Mouse (Mus musculus) cerebellum, postnatal 36 days (tissue): ENCODE data around the gene Gtse1.

Experiments used
- DNase-seq, 2 experiments: peaks; one replicate each; pipeline ENCODE4 v3.0.0; 2021 to 2022; ENCODE audit warnings: mixed read lengths in 2 of 2

The Gtse1 gene

GRCm38 (mm10) chr15:85877336-85877735 is 17.8 kb downstream of the Gtse1 start:
- DNase-seq, result no peak

GRCm38 (mm10) chr15:85878848-85879497 is 19.4 kb downstream of the Gtse1 start, which contains the start of gene Trmu:
Gene Trmu, plus strand, starts transcription at chr15:85879312.
- peak; percentile 91 to 93 for DNase-seq

DNA sequence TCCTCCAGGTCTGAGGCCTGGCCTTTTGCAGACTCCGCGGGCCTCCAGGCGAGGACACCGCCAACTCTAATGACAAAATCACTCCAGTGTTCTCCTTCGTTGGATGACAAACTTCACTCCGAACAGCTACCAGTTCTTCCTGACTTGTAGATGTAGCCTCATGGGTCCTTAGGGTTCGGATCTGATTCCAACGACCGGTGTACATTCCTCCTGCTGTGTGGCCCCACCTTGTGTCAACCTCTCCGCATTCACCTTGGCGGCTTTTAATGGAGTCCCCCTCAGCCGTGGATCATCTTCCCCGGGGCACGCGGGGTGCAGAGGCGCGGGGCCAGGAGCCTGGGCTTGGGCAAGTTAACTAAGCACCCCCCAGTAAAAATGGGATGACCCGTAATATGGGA is 20.0 kb downstream of the Gtse1 start:
- DNase-seq, result peak in 1 of 2 experiments; percentile 37

GRCm38 (mm10) chr15:85885606-85886005 is 26.1 kb downstream of the Gtse1 start:
- no peak for DNase-seq

- no peak for DNase-seq
Observed at GRCm38 (mm10) chr15:85889235-85889634, 29.7 kb downstream of the Gtse1 start.

GRCm38 (mm10) chr15:85891971-85892370 is 32.4 kb downstream of the Gtse1 start:
- DNase-seq, result peak; percentile 52 to 54

DNA sequence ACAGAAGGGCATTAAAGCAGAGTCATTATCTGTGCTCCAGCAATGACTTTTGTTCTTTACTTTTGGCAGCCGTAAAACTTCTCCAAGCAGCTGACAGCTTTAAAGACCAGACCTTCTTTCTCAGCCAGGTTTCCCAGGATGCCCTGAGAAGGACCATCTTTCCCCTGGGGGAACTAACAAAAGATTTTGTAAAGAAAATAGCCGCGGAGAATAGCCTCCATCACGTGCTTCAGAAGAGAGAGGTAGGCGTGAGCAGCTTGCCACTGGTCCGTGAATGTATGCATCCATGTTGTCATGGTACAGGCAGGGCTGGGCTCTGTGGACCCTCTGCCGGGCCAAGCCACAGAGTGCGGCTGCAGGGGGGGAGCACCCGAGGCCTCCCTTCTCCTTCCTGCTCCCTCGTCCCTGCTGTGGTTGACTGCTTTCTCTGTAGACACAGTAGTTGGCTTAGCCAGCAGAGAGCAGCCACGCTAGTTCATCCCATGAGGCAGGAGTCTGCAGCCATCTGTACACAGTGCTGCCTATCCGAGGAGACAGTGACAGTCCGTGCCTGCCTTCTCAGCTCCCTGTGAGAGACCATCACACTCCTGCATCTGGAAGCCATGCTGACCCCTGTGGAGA is 33.1 kb downstream of the Gtse1 start:
- no peak for DNase-seq

- no peak for DNase-seq
Observed at GRCm38 (mm10) chr15:85893871-85894270, 34.3 kb downstream of the Gtse1 start.

DNA sequence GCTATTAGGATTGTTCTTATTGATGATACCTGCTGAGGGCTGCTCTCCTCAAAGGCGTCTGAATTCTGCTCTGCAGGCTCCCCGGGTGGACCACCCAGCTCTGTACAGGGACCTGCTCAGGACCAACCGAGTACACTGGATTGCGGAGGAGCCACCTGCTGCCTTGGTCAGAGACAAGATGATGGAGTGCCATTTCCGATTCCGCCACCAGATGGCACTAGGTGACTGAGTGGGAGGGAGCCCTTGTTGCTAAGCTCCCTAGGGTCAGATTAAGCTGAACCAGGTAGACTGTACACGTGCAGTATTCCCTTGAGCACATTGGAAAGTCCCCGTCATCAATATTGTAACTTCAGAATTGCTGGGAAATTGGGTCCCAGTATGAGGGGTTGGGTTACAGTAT is 36.7 kb downstream of the Gtse1 start:
- peak; percentile 88 to 90 for DNase-seq

- DNase-seq, result no peak
Observed at GRCm38 (mm10) chr15:85897113-85897512, 37.6 kb downstream of the Gtse1 start.

GRCm38 (mm10) chr15:85899396-85899795 is 39.9 kb downstream of the Gtse1 start:
- no peak for DNase-seq

GRCm38 (mm10) chr15:85900318-85900717 is 40.8 kb downstream of the Gtse1 start:
- no peak for DNase-seq

DNA sequence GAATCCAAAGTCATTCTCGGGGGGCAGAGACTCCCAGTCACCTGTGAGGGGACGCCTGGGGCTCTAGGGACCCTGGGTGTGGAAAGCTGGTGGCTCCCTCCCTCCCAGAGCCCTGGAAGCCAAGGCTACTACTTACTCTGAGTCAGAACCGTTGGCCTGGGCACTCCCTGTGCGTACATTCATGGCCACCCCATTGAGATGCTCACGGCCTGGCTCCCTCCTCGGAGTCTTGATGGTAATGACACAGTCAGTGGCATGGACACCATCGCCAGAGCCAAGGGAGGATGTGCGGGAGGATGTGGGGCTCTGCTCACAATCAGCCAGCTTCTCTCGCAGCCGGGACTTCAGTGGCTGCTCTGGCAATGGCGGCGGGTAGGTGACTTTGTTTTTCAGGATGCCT is 41.3 kb downstream of the Gtse1 start:
- DNase-seq, result no peak

DNA sequence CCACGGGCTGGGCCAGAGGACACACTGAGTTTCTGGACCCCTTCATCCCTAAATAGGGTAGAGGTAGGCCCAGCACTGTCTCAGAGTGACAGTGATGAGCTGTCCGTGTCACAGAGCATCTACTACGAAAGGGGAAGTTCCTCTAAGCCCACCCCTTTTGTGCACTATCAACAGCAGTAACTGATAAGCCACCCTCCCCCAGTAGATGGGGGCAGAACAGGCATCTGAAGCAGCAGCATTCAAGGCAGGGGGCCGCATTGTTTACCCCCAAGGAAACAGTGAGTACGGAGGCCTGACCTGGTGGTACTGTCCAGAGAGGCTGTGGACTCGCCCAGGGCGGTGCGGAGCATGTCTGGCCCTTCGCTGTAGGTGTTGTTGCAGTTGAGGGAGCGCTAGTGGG is 43.0 kb downstream of the Gtse1 start:
- DNase-seq, result no peak

DNA sequence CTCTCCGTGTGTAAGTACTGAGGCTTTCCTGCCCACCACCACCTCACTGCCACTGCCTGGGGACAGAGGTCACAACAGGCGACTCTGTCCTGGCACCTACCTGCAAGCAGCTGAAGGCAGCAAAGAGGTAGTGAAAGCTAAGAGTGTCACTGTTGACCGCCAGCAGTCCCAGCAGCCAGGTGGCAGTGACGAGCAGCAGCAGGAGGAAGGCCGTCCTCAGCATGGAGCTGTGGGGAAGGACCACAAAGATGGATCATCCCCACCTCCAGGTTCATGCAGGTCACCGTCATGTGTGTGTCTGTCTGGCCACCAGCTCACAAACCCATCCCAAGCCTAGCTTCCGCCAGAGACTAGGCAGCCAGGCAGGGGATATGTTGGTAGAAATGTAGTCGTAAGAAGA is 44.3 kb downstream of the Gtse1 start:
- no peak for DNase-seq

DNA sequence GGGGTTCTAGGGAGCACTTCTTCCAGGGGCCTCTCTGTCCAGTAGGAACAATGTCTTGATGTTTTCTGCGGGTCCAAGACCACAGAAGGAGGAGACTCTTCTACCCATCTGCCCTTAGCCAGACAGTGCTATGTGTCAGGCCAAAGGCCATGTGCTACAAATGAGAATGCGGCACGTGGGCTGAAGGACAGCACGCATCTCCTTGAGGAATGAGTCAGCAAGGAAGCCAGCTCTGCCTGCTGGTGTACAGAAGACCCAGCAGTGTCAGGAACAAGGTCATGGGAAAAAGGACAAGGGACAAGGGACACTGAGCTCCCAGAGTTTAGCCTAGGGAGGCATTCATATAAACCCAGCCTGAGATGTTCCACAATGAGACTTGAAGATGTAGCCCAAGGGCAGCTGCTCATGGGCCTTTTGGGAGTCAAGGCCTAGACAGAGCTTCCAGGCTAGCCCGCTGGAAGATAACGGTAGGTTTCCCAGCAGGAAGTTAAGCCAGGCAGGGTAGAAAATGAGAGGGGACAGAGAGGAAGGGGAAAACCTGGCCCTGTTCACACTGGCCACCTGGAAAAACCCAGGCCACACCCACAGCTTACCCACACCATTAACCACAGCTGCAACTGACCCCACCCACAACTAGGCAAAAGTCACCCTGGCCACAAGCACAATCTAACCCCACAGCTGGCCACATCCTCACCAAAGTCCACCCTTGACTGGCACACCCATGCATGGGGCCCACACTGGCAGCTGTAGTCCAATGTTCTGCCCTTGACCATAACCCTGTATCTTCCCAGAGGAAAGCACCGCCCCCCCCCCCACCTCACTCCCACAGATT is 49.3 kb downstream of the Gtse1 start:
- DNase-seq, result no peak

DNA sequence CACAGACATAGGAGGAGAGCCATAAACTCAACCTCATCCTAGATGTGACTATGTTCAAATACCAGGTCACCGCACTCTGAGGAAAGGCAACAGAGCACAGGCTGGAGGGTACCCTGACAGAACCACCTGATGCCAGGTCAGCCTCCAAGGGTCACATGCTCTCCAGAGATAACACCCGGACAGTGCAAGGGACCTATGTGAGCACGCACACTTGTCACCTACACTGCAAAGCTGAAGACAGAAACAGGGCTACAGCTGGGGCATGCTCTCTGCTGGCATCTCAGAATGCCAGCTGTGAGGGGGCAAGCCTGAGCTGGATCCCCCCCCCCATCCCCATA is 49.9 kb downstream of the Gtse1 start:
- no peak for DNase-seq

GRCm38 (mm10) chr15:85909931-85910330 is 50.4 kb downstream of the Gtse1 start:
- DNase-seq, result no peak

GRCm38 (mm10) chr15:85913605-85914004 is 54.1 kb downstream of the Gtse1 start:
- peak; percentile 45 to 50 for DNase-seq

DNA sequence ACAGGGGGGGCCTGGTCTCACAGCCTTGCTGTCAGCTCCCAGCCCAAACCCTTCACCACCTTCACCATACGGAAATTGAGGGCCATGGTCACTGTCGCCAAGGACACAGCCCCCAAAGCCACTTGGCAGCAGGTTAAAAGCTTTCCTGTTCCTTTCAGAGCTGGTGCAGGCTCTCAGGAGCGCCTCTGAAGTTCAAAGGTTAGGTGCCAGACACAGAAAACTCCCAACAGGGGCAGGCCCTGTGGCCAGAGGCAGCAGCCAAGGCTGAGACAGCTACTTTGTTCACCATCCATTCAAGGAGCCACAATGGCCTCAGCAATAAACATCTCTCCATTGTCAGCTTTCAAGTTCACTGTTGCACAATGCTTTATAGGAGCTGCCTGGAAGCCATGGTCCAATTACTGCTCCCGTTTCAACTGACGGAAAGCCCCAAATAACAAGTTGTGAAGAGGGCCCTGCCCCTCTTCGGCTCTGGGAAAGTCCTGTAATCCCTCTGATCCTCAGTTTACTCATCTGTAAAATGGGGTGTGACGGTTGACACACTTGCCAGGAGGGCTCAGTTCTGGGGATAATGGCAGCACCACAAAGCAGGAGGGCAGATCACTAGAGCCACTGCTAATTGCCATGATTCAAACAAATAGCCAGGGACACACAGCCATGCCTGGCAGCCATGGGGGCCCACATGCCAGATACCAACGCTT is 59.8 kb downstream of the Gtse1 start:
- DNase-seq, result no peak

GRCm38 (mm10) chr15:85919892-85920248 is 60.3 kb downstream of the Gtse1 start:
- no peak for DNase-seq

DNA sequence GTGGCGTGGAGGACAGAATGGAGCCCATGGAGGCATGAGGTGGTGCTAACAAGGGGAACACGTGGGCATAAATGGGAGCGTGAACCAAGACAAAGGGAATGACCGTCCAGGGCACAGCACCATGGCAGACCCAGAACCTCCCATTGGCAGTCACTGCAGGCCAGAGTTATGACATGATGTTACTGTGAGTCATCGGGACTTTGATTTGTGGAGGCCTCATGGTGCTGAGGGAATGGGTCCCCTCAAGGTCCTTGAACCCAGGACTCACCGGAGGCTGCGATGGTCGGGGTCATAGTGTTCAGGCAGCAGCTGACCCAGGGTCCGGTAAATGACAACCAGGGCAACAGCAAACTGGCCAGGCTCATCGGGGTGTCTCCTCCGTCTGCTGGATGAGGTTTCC is 62.3 kb downstream of the Gtse1 start:
- DNase-seq, result no peak
